Mouse (Mus musculus) lung, postnatal 4 days (tissue): ENCODE measurements around the gene Tfec.

ENCODE experiments used
- DNase-seq, 2 experiments: peaks; one replicate each; pipeline ENCODE4 v3.0.0; 2021

The Tfec gene

DNA sequence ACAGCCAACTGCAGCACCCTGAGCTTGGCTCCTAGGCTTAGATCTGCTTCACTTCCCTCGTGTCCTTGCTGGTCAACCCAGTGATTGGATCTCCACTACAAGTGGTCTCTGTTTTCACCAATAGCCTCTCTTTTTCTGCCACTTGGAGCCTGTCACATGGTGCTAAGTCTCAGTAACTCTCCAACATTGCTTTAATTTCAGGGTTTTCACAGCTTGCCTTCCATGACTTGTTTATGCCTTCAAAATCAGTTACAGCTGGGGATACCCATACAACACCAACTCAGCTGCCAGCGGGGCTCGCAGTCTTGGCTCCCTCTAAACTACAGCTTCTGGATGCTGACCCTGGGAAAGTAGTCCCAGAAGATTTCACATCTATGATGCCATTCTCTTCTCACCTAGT, 113.1 kb downstream of the Tfec start:
- DNase-seq: peak in 1 of 2 experiments; percentile 40
